Mouse (Mus musculus) subcutaneous adipose tissue, adult 2 months (tissue): ENCODE data around the gene B230217C12Rik. TPM values are rescaled to one million over a fixed set of nuclear protein-coding genes. Genes with fewer than 3 reads are reported as not detected.

Source experiments
- polyA plus RNA-seq: library from polyadenylated mRNA; depleted of rRNA; stranded (reverse); fragments of >200 nt; gene quantifications from 2 replicates; pipeline ENCODE4 v1.2.3, GENCODE M21; 2012; ENCODE audit warnings: low replicate concordance; rRNA removed

Gene B230217C12Rik
- polyA plus RNA-seq = 2.0 and 12.6 TPM in 2 replicates

DNA sequence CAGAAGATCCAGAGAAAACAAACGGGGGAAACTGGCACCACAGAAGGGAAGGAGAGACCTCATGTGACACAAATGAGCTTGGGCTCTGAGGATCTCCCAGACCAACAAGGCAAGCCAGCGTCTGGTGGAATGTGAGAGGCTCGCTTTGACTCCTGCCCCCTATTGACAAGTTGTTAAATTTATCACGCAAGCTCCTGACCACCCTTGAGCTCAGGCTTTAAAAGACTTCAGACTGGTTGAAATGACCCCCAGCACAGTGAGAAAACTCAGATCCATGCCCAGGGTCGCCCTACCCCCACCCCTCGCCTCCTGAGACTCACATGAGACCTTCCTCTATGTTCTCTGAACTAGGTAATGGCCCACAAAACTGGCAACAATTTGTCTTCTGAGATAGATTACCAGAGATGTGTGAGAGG, at the start of gene B230217C12Rik:
Gene B230217C12Rik, plus strand, starts transcription at position 242 of the 416 bp plus-strand sequence.

DNA sequence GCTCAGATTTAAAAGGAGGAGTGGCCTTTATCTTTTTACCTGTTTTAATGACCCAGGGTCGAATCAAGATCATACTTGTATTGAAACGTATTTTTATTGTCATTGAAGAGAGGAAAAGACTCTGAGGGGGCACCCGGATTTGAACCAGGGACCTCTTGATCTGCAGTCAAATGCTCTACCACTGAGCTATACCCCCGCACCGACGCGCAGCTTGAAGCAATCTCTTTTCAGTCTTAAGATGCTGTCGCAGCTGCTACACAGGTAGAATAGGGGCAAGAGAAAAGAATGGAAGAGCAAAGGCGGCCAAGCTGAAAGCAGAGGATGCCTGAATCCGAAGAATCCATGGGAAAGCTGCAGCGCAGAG, 41.8 kb upstream of the B230217C12Rik start, which contains the start of gene Lasp1:
Gene Lasp1, plus strand, starts transcription at position 219 of the 364 bp plus-strand sequence.

DNA sequence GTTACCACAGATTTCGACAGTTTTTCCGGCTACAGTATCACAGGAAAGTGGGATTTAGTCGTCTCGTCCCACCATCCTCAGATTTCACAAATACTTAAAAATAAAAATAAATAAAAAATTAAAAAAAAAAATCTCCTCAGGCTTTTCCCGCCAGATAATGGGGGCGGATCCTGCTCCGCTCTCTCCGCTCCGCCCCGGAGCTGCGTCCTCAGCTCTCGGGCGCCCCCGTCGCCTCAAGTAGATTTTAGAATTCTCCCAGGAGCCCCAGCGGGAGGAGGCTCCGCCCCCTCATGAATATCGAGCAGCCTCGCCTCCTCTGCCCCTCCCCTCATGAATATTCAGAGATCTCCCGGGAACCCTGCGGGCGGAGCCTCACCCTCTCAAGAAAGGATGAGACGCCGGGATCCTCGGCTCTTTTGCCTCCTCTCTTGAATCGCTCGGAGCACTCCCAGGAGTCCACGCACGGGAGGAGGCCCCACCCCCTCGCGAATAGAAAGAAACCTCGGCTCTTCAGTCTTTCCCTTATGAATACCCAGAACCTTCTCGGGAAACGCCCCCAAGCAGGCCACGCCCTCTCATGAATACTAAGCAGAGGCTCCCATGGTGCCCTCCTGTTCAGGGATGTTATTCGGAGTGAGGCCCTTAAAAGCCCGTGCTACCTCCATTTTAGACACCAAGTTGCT, 43.5 kb downstream of the B230217C12Rik start, which contains the start of gene Fbxo47:
Gene Fbxo47, minus strand, starts transcription at position 237 of the 683 bp plus-strand sequence.

Other genes with a start within 250 kb of the B230217C12Rik start
- gene Epop, start 211.1 kb upstream of the B230217C12Rik start, polyA plus RNA-seq = 0.30 and 1.7 TPM in 2 replicates
- gene Mllt6, start 177.4 kb upstream of the B230217C12Rik start, polyA plus RNA-seq = 30.3 and 50.1 TPM in 2 replicates
- 95.9 and 191 TPM in 2 replicates for gene Cisd3, start 155.0 kb upstream of the B230217C12Rik start, polyA plus RNA-seq
- 22.7 and 72.3 TPM in 2 replicates for gene Pcgf2, start 140.3 kb upstream of the B230217C12Rik start, polyA plus RNA-seq
- gene Psmb3, start 137.4 kb upstream of the B230217C12Rik start, polyA plus RNA-seq = 423 and 446 TPM in 2 replicates
- gene Pip4k2b, start 96.1 kb upstream of the B230217C12Rik start, polyA plus RNA-seq = 18.1 and 27.7 TPM in 2 replicates
- gene Cwc25, start 74.2 kb upstream of the B230217C12Rik start, polyA plus RNA-seq = 8.0 and 11.9 TPM in 2 replicates
- 0.32 TPM in 1 of 2 replicates, not detected in the other for gene 1700001P01Rik, start 64.9 kb upstream of the B230217C12Rik start, polyA plus RNA-seq
- 83.7 and 182 TPM in 2 replicates for gene Rpl23, start 58.3 kb upstream of the B230217C12Rik start, polyA plus RNA-seq
- 134 and 175 TPM in 2 replicates for gene Lasp1, start 41.8 kb upstream of the B230217C12Rik start, polyA plus RNA-seq
- 0.54 and 0.62 TPM in 2 replicates for gene Fbxo47, start 43.4 kb downstream of the B230217C12Rik start, polyA plus RNA-seq
- 3.9 and 8.7 TPM in 2 replicates for gene Plxdc1, start 145.7 kb downstream of the B230217C12Rik start, polyA plus RNA-seq
- gene Arl5c, start 155.4 kb downstream of the B230217C12Rik start, polyA plus RNA-seq = 2.8 and 5.9 TPM in 2 replicates
- 6.9 and 35.2 TPM in 2 replicates for gene Cacnb1, start 182.3 kb downstream of the B230217C12Rik start, polyA plus RNA-seq
- 558 and 1,241 TPM in 2 replicates for gene Rpl19, start 185.9 kb downstream of the B230217C12Rik start, polyA plus RNA-seq
- 1.2 and 3.1 TPM in 2 replicates for gene Stac2, start 212.7 kb downstream of the B230217C12Rik start, polyA plus RNA-seq